Mouse (Mus musculus): Measurements from ENCODE around the gene Gmps.

Gmps gene

DNA sequence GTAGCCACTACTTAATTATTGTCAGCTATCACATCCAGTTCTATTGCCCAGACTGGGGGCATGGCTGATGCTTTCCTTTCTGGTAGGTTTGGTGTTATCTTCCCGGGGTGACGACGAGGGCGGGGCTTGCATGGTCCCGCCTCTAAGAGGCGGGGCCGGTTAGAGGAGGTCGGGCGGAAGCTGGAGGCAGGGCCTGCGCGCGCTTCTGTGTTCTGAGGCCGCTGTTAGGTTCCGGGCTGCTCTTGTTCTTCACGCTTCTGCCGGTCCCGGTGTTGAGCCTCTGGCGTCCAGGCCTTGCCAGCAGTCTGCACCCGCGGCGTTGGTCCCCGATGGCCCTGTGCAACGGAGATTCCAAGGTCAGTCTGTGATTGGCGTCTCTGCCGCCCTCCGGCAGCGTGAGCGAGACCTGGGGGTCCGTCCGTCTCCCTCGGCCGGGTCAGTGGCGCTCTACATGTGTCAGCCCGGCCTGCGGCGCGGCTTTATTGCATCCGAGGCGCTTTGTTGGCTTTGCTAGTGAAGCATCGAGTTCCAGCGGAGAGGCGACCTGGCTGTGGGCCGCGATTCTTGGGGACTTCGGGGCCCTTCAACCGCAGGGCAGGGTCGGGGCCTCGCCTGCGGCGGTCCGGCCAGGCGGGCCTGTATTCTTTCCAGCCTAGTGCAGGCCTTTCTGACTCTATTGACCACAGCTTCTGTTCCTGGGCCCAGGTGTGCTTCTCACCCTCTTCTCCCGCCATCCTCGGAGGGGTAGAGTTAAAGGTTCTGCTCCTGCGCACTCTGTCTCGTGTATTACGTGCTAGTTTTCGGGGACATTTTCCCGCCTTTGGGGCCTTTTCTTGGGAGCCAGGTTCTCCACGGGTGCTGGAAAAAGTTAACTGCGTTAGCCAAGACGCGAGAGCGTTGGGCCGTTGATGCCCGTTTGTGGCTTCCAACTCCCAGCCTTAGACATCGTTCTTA lies at the start of gene Gmps:
Gene Gmps, plus strand, starts transcription at position 152 of the 954 bp plus-strand sequence.
- peak; percentile 72 for DNase-seq (ENCODE audit: extremely low spot score, low read depth, low spot score)

DNA sequence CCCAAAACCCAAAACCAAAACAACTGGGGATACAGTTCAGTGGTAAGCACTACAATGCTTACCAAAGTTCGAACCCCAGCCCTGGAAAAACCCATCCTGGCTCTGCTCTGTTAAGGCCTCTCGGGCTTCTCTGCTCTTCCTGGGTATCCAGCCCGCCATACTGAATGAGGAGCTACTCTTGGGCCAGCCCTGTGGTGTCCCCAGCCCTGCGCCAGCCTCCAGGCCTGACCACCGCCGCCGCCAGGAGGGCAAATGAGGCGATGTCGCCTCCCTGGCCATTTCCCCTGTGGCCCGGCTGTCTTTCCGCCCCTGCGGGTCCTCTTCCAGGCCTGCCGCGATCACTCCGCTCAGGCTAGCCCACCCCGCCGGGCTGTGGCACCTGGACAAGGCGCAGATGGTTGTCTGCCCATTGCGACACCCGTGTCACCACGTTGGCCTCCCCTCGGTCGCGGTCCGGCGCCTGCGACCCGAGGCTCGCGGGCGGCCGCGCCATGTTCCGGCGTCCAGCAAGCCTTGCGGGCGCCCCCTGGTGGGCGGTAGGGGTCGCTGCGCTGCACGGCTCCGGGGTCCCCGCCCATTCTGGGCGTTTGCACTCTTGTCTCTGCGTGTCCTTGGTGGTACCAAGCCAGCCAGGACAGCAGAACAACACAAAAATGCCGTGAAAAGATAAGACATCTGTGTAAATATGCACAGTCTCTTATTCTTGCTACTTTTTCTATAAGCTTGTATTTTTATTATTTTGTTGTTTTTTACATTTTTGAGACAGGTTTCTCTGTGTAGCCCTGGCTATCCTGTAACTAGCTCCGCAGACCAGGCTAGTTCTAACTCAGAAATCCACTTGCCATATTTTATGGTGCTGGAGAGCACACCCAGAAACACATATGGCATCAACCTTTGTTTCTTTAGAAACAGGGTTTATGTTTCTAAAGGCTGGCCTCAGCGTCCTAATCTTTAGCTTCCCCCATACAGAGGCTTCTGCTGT lies 46.7 kb upstream of the Gmps start, which contains the start of gene E130311K13Rik:
Gene E130311K13Rik, minus strand, starts transcription at position 595 of the 982 bp plus-strand sequence.
- peak; percentile 49 for DNase-seq (ENCODE audit: extremely low spot score, low read depth, low spot score)

DNA sequence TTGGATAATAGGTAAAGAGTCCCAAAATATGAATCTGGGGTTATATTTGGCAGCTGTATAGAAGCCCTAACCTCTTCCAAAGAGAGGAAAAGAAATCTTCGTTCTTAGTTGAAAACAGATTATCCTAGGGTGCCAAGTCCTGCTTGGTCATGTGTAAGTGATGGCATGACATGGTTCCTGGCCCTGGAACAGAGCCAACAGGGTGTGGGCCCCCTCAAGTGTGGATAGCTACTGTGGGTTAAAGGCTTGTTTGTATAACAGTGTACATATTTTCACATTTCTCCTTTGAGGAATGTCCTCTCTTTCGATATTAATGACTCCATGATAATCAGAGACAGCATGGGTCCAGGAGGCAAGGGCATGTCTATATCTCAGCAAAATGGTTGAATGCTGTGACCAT lies 37.0 kb upstream of the Gmps start:
- no peak for DNase-seq (ENCODE audit: extremely low spot score, low read depth, low spot score)

DNA sequence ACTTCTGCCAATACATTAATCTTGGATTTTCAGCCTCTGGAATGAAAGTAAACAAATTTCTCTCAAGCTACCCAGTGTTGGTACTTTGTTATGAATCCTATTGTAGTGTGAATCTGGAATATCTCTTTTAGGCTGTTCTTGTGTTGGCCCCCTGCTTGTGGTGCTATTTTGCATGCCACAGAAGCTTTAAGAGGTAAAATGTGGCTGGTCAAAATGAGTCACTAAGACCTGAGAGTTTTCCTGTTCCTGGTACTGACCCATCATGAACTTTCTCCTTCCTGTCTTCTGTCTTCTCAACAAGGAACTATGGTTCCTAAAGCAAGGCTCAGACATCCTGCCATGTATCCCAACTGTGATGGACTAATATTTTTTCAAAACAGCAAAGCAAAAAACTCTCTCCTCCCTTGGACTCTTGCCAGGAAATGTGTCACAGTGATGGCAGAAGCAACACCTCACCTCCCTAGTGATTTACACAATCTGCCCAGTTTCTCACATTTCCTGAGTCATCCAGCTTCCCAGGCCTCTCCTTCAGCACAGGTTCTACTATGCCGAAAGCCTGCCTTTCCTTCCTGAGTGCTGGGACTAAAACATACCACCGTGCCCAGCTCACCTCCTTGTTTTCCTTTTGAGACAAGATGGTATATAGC lies 34.6 kb upstream of the Gmps start:
- no peak for DNase-seq (ENCODE audit: extremely low spot score, low read depth, low spot score)

DNA sequence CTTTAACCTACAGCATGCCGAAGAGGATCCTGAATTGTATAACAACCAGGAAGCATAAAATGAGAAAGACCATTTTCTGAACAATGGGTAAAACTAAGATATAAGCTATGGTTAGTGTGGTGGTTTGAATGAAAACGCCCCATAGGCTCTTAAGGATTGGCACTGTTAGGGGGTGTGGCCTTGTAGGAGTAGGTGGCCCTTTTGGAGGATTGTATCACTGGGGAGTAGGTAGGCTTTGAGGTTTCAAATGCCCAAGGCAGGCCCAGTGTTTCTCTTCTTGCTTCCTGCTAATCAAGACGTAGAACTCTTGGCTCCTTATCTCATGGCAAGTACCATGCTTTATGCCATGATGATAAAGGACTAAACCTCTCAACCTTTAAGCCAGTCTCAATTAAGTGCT lies 26.1 kb upstream of the Gmps start:
- no peak for DNase-seq (ENCODE audit: extremely low spot score, low read depth, low spot score)

DNA sequence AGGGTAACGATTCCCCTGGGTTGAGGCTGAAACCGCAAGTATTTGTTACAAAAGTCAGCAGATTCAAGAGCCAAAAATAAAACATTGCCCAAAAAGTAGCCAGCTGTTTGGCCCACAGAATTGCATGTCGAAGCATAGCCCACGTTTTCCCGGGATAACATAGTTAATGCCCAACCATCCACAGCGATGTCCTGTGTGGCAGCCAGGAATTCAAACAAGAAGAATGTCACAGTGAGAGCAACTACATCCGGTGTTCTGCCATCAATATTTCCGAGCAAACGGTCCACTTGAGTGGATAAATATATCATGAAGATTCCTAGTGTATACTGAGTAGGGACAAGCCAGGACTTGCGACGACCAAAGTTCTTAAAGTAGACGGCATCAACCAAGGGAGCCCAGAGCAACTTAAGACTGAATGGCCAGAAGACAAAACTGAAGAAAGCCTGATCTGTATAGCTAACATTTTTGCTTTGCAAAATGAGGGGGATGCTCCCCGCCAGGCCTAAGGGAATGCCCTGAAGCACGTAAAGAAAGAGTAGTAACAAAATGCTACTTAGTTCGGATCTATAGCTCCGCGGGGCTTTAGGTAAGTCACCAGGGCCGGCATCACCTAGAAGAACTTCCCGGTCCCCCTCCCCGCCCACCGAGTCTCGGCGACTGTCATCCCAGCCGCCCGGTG lies 12.3 kb upstream of the Gmps start:
- DNase-seq (ENCODE audit: extremely low spot score, low read depth, low spot score) = no peak

DNA sequence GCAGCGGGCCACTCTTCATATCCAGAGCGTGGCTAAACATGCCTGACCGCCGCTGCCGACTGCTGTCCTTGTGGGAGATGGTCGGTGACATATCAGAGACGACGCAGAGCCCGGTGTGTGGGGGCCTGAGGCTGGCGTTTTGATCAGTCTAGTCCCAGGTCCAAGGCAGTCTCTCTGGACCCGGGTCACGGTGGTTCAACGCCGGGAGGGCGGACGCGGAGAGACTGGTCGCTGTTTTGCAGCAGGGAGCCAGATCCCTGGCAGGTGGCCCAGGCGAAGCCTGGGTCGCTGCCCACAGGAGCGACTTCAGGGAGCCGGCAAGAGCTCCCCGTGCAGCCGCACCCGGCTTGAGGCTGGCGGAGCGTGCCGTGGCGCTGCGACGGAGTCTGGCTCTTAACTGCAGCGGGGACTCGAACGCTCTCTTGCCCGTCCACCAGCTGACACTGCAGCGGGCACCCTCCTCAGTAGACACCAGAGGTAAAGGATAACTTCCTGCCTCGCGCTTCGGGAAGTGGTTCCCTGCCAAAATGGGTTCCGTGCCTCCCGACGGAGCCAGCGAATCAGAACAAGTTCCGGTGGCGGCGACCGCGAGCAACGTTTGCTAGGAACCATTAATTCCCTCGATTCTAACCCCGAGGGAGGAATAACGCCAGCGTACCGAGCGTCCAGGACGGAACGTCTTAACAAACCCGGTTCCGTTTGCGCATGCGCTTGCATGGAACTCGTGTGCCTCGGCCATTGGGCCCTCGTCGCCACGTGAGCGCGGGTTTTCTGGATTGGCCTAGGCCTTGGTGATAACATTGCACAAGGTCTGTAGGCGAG lies 11.6 kb upstream of the Gmps start, which contains the start of gene Slc33a1:
Gene Slc33a1, minus strand, starts transcription at position 669 of the 822 bp plus-strand sequence.
- DNase-seq (ENCODE audit: extremely low spot score, low read depth, low spot score) = peak; percentile 100

DNA sequence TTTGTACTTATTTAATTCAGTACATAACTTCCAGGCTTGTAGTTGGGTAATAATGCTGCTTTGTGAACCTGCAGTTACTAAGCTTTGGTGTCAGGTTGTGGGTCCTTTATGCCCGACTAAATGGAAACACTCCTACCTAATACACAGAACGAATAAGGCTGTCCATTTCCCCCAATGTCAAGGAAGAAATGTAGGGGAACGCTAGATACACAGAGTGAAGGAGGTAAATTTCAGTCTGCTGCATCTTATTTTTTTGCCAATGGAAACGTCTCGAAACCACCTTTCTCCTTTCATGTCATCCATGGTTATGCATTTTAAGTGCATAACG lies 11.0 kb upstream of the Gmps start:
- no peak for DNase-seq (ENCODE audit: extremely low spot score, low read depth, low spot score)

DNA sequence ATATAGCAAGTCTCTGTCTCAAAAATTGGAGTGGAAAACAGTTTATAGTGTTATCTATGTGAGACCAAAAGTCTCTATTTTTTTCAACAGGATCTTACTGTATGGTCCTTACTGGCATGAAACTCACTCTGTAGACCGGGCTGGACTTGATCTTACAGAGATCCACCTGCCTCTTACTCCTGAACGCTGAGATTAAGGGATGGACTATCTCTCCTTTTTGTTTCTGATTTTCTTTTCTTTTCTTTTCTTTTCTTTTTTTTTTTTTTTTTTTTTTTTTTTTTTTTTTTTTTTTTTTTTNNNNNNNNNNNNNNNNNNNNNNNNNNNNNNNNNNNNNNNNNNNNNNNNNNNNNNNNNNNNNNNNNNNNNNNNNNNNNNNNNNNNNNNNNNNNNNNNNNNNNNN lies 10.0 kb upstream of the Gmps start:
- no peak for DNase-seq (ENCODE audit: extremely low spot score, low read depth, low spot score)

DNA sequence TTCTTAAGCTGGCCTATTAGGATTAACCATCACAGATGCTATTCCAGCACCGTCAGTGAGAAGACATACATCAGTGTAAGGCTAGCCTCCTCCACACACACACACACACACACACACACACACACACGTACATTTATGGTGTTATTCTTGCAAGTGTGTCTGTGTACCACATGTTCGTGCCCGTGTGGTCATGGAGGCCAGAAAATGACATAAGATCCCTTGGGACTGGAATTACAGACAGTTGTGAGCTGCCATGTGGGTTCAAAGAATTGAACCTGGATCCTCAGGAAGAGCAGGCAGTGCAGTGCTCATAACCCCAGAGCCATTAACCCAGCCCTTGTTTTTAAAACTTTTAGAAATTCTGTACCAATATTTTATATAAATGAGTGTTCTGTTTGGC lies 2.0 kb downstream of the Gmps start:
- DNase-seq (ENCODE audit: extremely low spot score, low read depth, low spot score) = no peak

DNA sequence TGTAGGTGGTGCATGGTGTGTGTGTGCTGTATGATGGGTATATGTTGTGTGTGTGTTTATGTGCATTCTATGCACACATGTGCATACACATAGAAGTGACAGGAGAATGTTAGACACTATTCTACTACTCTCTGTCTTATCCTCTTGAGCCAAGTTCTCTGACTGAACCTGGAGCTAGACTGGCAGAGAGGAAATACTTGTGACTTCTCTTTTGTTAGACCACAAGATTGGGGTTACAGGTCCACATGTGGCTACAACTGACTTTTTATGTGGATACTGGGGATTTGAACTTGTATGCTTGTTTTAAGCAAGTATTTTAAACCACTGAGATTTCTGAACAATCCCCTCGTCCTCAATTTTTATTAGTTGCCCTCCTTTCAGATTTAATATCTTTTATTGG lies 10.8 kb downstream of the Gmps start:
- DNase-seq (ENCODE audit: extremely low spot score, low read depth, low spot score) = no peak

DNA sequence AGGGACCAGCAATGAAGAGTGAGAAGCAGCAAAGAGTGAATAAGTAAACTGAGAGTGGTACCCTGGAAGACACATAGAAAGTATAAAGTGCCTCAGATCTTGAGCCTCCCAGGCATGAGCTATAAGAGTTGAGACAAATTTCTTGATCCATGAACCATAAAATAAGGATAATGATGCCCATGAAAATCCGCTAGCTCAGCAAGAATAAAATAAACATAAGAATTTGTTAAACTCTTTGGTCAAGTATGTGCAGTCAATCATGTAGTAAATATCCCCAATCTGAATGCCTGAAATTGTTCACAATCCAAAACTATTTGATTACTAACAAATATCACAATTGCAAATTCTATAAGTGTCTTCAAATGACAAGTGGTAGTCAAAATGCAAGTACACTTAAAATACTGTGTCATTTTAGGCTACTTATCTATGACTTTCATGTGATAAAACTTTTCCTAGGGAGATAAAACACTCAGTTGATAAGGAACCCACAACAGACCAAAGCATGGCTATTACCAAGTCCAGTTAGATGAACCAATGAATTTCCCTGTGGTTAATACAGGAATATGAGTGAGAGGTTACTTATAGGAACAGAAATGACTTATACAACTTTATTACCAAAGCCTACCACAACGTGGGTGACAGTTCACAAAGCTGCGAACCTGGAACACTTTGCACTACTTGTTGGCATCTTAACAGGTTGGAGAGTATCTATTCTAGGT lies 13.0 kb downstream of the Gmps start:
- DNase-seq (ENCODE audit: extremely low spot score, low read depth, low spot score) = no peak

DNA sequence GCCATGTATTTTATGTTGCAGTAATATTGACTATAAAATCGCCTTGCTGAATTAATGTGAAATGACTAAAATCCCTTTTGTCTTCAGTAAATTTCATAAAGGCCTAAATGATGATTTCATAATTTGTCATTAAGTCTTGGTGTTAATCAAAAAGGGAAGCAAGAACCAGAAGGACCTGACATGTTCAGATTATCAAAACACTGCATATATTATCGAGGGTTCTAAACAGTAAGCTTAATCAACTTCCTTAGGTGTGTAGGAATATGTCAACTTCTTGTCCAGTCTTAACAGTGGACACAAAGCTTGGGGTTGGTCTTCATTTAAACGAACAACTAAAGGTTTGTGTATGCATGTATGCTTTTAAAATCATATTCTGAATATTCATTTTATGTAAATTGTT lies 45.5 kb downstream of the Gmps start:
- DNase-seq (ENCODE audit: extremely low spot score, low read depth, low spot score) = no peak

DNA sequence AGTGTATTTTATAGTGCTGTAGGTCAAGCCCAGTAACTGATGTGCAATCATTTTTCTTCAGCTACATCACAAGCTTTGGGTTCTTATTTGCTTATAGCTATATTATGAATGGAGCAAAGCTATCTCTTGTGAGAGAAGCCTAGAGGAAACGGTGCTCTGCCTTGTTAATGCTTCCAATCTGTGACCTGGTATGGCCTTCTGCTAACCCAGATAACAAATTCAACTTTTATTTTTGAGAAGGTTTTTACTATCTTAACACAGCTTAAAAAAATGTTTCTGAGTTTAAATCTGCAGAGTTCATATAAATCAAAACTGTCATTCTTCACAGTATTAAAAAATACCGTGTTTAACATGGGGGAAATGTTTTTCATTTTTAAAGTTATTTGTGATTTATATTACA lies 46.0 kb downstream of the Gmps start:
- no peak for DNase-seq (ENCODE audit: extremely low spot score, low read depth, low spot score)

DNA sequence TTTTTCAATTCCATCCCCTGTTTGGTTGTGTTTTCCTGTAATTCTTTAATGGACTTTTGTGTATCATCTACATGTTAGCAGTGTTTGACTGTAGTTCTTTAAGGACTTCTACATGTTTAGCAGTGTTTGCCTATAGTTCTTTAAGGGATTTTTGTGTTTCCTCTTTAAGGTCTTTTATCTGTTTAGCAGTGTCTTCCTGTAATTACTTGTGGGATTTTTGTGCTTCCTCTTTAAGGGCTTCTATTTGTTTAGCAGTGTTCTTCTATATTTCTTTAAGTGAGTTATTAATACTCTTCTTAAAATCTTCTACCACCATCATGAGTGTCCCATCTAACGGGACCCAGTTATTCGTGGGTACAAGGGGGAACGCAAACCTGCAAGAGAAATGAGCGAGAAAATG lies 53.9 kb downstream of the Gmps start:
- DNase-seq (ENCODE audit: extremely low spot score, low read depth, low spot score) = no peak

DNA sequence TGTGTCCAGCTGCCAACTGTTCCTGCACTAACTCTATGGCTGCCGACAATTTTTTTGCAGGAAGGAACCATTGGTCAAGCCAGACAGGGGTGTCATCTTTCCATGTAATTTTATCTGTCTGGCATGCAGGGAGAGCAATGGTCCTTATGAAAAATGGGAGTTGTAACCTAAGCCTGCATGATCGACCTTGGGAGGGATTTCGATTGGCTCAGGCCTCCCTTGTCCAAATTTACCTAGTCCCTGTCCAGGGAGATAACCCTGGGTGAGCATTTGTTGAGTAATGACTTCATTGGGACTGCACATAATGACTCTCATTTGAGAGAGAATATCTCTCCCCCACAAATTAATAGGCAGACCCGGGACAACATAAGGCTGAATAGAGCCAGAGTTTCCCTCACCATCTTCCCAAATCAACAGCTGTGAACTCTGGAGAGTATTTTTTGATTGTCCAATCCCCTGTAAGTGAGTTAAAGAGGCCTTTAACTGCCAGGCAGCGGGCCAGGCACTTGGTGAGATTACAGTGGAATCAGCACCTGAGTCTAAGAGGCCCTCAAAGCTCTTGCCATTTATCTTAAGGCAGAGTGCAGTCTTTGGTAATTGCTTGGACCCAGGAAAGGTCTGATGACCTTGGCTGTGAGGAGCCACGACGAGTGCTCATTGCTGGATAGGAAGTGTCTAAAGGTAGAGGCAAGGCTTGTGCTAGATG lies 62.4 kb downstream of the Gmps start:
- DNase-seq (ENCODE audit: extremely low spot score, low read depth, low spot score) = no peak

DNA sequence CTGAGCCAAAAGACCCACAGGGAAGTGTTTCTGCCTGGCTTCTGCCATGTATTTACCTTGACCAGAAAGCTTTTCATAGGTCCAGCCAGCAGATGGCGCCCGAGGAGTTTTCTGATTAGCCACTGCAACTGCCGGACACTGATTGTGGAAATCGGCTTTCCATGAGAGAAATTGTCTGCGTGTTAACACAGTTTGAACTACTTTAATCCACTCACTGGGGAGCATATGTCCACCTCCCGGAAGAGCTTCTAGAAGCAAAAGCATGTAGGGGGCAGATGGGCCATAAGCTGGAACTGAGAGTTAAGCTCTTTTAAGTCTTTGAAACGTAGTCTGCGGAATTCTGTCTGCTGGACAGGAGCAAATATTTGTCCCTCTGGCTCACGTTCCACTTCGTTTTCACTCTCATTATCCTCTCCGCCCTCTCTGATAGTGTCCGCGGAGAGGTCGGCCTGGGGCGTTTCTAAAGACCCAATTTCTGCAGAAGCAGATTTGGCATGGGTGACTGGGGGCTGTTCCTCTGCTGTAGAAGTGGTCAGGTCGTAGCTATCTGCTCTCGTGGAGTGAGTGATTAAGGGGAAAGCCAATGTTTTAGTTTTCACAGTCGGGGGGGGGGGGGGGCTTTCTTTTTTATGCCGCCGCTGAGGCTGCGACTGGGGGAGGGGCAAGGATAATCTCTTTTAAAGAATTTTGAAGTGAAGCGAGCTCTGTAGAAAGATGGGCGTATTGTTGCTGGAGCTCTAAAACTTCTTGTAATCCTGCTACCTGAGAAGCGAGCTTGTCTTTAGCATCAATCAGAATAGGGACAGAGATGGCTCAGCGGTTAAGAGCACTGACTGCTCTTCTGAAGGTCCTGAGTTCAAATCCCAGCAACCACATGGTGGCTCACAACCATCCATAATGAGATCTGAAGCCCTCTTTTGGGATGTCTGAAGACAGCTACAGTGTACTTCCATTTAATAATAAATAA lies 64.2 kb downstream of the Gmps start:
- peak; percentile 73 for DNase-seq (ENCODE audit: extremely low spot score, low read depth, low spot score)

Measured in hindlimb bud, embryonic 11.5 days (tissue).